ENCODE assay signal across 14 mouse cellular contexts in genomic region chr16:33171800-33172199, GRCm38 (mm10).
"Had no signal": no experiment of that assay in that cellular context is flagged by ENCODE, and none has a peak within 500 bp of the region (broad histone marks: within the 10 kb centered on the region; RNA-seq: fewer than 3 reads in every experiment).

No protein-coding gene starts in this region.

- H3K4me3 ChIP-seq: left cerebral cortex, adult 2 months; limb, embryonic 10.5 days; liver, embryonic 15.5 days; neural tube, embryonic 13.5 days had no signal

- H3K36me3 ChIP-seq: limb, embryonic 10.5 days; liver, embryonic 15.5 days; neural tube, embryonic 13.5 days had no signal

- H3K9ac ChIP-seq: liver, embryonic 15.5 days; neural tube, embryonic 13.5 days had no signal

- DNase-seq: kidney, postnatal 14 days; lung, adult 2 months; lung, postnatal 36 days; retina, postnatal 1 day; right cerebral cortex, postnatal 4 days; spleen, adult 18-20 months; thymus, adult 18-20 months; thymus, postnatal 14 days had no signal

- H3K27ac ChIP-seq: left cerebral cortex, adult 2 months; limb, embryonic 10.5 days; liver, embryonic 15.5 days; neural tube, embryonic 13.5 days had no signal

- ATAC-seq: lung, postnatal 0 days had no signal

- H3K9me3 ChIP-seq: limb, embryonic 10.5 days; liver, embryonic 15.5 days; neural tube, embryonic 13.5 days had no signal

- H3K4me1 ChIP-seq: liver, embryonic 15.5 days; neural tube, embryonic 13.5 days had no signal

- H3K27me3 ChIP-seq: liver, embryonic 15.5 days; neural tube, embryonic 13.5 days had no signal

- H3K4me2 ChIP-seq: liver, embryonic 11.5 days; liver, embryonic 15.5 days; neural tube, embryonic 13.5 days had no signal
